8 mouse cellular contexts compared by ENCODE assay signal in the genomic region with DNA sequence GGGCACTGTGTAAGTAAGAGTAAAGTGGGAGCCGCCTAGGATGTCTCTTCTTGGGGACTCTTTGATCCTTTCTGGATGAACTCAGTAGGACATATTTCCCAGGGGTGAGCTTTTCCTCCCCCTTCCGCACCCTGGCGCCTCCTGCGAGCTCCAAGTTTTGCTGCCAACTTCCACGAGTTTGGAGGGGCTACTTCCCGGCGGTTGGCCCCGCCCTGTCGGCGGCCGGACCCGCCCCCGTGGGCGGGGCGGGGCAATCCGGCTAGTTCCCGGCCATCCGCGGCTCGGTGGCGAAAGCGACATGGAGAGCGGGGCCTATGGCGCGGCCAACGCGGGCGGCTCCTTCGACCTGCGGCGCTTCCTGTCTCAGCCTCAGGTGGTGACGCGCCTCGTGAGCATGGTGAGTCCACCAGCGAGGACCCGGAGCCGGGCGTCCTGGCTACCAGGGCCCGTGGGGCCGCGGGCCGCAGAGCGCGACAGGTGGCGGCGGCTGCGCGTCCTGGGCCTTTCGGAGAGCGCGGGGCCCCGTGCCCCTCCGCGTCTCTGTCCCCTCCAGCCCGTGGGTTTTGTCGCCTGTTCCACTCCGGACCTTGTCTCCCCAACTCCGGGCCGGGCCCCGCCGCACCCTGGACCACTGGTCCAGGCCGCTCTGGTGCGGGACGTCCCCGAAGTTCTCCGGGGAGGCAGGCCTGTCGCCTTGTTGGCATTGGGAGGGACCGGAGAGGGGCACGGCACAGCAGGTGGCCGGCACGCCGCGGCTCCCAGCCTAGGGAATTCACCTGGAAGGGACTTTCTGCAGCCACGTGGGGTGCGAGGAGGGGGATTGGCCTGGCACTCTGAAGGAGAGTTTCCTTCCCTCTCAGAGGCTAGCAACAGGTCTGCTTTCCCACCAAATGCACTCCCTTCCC. TPM values are rescaled to one million over a fixed set of nuclear protein-coding genes. Genes with fewer than 3 reads are reported as not detected.
DNase-seq lines count a peak whose midpoint lies in the region; ATAC-seq and TF ChIP-seq lines count a peak whose summit lies in the region.

Gm20708 (plus strand) TSS at position 262 of the 905 bp plus-strand sequence.
Syngr2 (plus strand) TSS at position 262 of the 905 bp plus-strand sequence.

- TF ChIP-seq CTCF in intestine, postnatal 0 days (IDR thresholded peaks at IDR 0.05; ENCODE audit: low read depth) = no peak
- TF ChIP-seq CTCF in liver, postnatal 0 days (IDR thresholded peaks at IDR 0.05; ENCODE audit: low read depth) = no peak

- TF ChIP-seq EP300 in liver, postnatal 0 days (IDR thresholded peaks at IDR 0.05; ENCODE audit: low read depth) = no peak

- H3K27ac ChIP-seq in intestine, postnatal 0 days (ENCODE audit: low read depth, low read length) = peak within 1 kb of the TSS; percentile 89
- peak within 1 kb of the TSS; percentile 92 for H3K27ac ChIP-seq in liver, postnatal 0 days (ENCODE audit: low read depth)
- no peak within 1 kb of the TSS for H3K27ac ChIP-seq in neural tube, embryonic 11.5 days (ENCODE audit: low read depth, low read length)

- H3K4me1 ChIP-seq in intestine, postnatal 0 days (replicated peaks; ENCODE audit: control insufficient read depth, insufficient read depth, low read length) = peaks cover 9% of the 10 kb centered on the region
- H3K4me1 ChIP-seq in liver, postnatal 0 days (ENCODE audit: insufficient read depth) = peaks cover 22% of the 10 kb centered on the region
- peaks cover 11% of the 10 kb centered on the region for H3K4me1 ChIP-seq in neural tube, embryonic 11.5 days (ENCODE audit: control insufficient read depth, insufficient read depth, low read length)

- no peaks in the 10 kb centered on the region for H3K9me3 ChIP-seq in intestine, postnatal 0 days (ENCODE audit: control insufficient read depth)
- no peaks in the 10 kb centered on the region for H3K9me3 ChIP-seq in liver, postnatal 0 days (ENCODE audit: low read length)
- H3K9me3 ChIP-seq in neural tube, embryonic 11.5 days (ENCODE audit: control insufficient read depth, low read length) = no peaks in the 10 kb centered on the region

- peak; percentile 58 for ATAC-seq in intestine, postnatal 0 days
- peak; percentile 69 for ATAC-seq in liver, postnatal 0 days
- peak; percentile 53 for ATAC-seq in neural tube, embryonic 11.5 days (ENCODE audit: insufficient read depth, low FRiP score, low TSS enrichment)

- H3K36me3 ChIP-seq in intestine, postnatal 0 days (ENCODE audit: control insufficient read depth, insufficient read depth) = peaks cover 25% of the 10 kb centered on the region
- peaks cover 43% of the 10 kb centered on the region for H3K36me3 ChIP-seq in liver, postnatal 0 days (replicated peaks; ENCODE audit: insufficient read depth, low read length)
- H3K36me3 ChIP-seq in neural tube, embryonic 11.5 days (ENCODE audit: control insufficient read depth, insufficient read depth, low read length) = peaks cover 9% of the 10 kb centered on the region

- peak within 1 kb of the TSS; percentile 91 for H3K4me3 ChIP-seq in intestine, postnatal 0 days (ENCODE audit: low read depth, low read length)
- H3K4me3 ChIP-seq in liver, postnatal 0 days (ENCODE audit: low read depth, low read length) = peak within 1 kb of the TSS; percentile 96
- H3K4me3 ChIP-seq in neural tube, embryonic 11.5 days (ENCODE audit: low read depth, low read length) = peak within 1 kb of the TSS; percentile 55

- WGBS in intestine, postnatal 0 days = under 1% methylated on average over 72 of the region's 75 CpGs
- under 1% methylated on average over 65 of the region's 75 CpGs for WGBS in liver, postnatal 0 days (ENCODE audit: insufficient replicate concordance)
- under 1% methylated on average over 55 of the region's 75 CpGs for WGBS in neural tube, embryonic 11.5 days

- peak within 1 kb of the TSS; percentile 98 for H3K4me2 ChIP-seq in intestine, postnatal 0 days (replicated peaks; ENCODE audit: low read depth)
- H3K4me2 ChIP-seq in liver, postnatal 0 days (ENCODE audit: low read depth, low read length) = peak within 1 kb of the TSS; percentile 99
- H3K4me2 ChIP-seq in neural tube, embryonic 11.5 days (ENCODE audit: low read depth) = peak within 1 kb of the TSS; percentile 100

- DNase-seq in ovary, adult 18-20 months (ENCODE audit: low spot score) = peak; percentile 49
- no peak for DNase-seq in ovary, postnatal 10 days (ENCODE audit: low spot score)
- DNase-seq in embryo, embryonic 10 days (ENCODE audit: low spot score) = peak; percentile 76
- DNase-seq in heart, adult 18-20 months = peak; percentile 86
- DNase-seq in liver, postnatal 0 days = peak; percentile 88
- DNase-seq in neural tube, embryonic 11.5 days (ENCODE audit: low spot score) = peak; percentile 88
- DNase-seq in thymus, postnatal 0 days (ENCODE audit: low spot score) = peak; percentile 72

- peak within 1 kb of the TSS; percentile 87 for H3K9ac ChIP-seq in intestine, postnatal 0 days (ENCODE audit: low read depth, low read length)
- H3K9ac ChIP-seq in liver, postnatal 0 days (replicated peaks) = peak within 1 kb of the TSS; percentile 95
- peak within 1 kb of the TSS; percentile 65 for H3K9ac ChIP-seq in neural tube, embryonic 11.5 days (ENCODE audit: low read length)

- no peaks in the 10 kb centered on the region for H3K27me3 ChIP-seq in intestine, postnatal 0 days (replicated peaks; ENCODE audit: control insufficient read depth, insufficient read depth, low read length)
- H3K27me3 ChIP-seq in liver, postnatal 0 days (ENCODE audit: insufficient read depth, low read length) = no peaks in the 10 kb centered on the region
- no peaks in the 10 kb centered on the region for H3K27me3 ChIP-seq in neural tube, embryonic 11.5 days (ENCODE audit: control insufficient read depth, insufficient read depth, low read length)

RNA-seq across cellular contexts. Expression of gene Gm20708, which starts in this region (rescaled TPM):
- 1 to 10 TPM in 1 of 2 experiments, under 1 TPM in 1; 0.87 to 1.4 TPM for total RNA-seq in heart, adult 18-20 months (2021)
- 0.29 and 0.37 TPM in 2 replicates for polyA plus RNA-seq in intestine, postnatal 0 days (2015; fragmentation: Nextera tagmentation; extraction: Ambion mirVana)
- 0.33 and 0.48 TPM in 2 replicates for polyA plus RNA-seq in liver, postnatal 0 days (2015; fragmentation: Nextera tagmentation; extraction: Ambion mirVana)
- 0.64 TPM in 1 of 2 replicates, not detected in the other for polyA plus RNA-seq in neural tube, embryonic 11.5 days (2014; fragmentation: Nextera tagmentation; extraction: Ambion mirVana)
- polyA plus RNA-seq in thymus, postnatal 0 days (2015; fragmentation: Nextera tagmentation; extraction: Ambion mirVana) = 0.13 and 0.48 TPM in 2 replicates

RNA-seq across cellular contexts. Expression of gene Syngr2, which starts in this region (rescaled TPM):
- 100 to 1,000 TPM; 112 TPM for total RNA-seq in heart, adult 18-20 months (2021)
- polyA plus RNA-seq in intestine, postnatal 0 days (2015; fragmentation: Nextera tagmentation; extraction: Ambion mirVana) = 116 and 129 TPM in 2 replicates
- 60.6 and 62.2 TPM in 2 replicates for polyA plus RNA-seq in liver, postnatal 0 days (2015; fragmentation: Nextera tagmentation; extraction: Ambion mirVana)
- polyA plus RNA-seq in neural tube, embryonic 11.5 days (2014; fragmentation: Nextera tagmentation; extraction: Ambion mirVana) = 29.9 and 30.3 TPM in 2 replicates
- 100.0 and 116 TPM in 2 replicates for polyA plus RNA-seq in thymus, postnatal 0 days (2015; fragmentation: Nextera tagmentation; extraction: Ambion mirVana)
